Mouse (Mus musculus) spleen, adult 12 weeks (tissue): ENCODE results near the gene Tax1bp3.

ENCODE experiments used
- DNase-seq: peaks from one replicate; pipeline ENCODE4 v3.0.0; 2022; ENCODE audit warnings: low spot score

Gene Tax1bp3

DNA sequence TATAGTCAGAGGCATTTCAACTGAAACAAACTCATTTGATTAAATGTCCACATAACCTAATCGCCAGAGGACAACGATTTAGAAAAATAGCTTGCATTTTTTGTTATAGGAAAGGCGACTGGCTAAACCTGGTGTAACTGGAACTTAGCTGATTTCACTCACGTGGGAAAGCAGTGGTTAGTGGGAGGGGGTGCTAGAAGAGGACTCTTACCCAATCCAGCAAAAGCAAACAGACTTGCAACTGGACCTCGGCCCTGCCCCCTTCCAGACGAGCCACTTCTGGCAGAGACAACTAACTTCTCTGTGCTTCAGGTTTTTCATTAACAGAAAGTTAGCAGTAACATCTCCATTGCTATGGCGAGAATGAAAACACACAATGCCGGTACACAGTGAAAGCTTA lies 1.3 kb upstream of the Tax1bp3 start:
- DNase-seq, result no peak

GRCm38 (mm10) chr11:73176186-73176585 lies 697 bp upstream of the Tax1bp3 start:
- no peak for DNase-seq

GRCm38 (mm10) chr11:73177509-73177875 lies 609 bp downstream of the Tax1bp3 start:
- DNase-seq, result no peak

DNA sequence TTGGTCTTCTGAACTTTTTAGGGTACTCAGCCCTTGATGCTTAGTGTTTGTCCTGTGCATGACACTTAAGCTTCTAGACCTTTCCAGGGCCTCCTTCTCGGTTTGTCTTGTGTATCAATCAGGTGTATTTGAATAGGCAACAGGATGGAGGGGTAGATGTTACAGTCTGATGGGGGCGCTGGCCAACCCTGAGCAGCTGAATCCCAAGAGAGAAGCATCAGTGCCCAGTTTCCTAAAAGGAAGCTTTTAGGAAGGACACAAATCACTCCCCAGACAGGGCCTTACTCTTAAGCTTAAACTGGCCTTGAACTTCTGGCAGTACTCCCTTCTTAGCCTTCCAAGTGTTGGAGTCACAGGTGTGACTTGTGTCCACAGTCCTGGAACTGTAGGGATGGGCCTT lies 1.0 kb downstream of the Tax1bp3 start:
- DNase-seq, result no peak

DNA sequence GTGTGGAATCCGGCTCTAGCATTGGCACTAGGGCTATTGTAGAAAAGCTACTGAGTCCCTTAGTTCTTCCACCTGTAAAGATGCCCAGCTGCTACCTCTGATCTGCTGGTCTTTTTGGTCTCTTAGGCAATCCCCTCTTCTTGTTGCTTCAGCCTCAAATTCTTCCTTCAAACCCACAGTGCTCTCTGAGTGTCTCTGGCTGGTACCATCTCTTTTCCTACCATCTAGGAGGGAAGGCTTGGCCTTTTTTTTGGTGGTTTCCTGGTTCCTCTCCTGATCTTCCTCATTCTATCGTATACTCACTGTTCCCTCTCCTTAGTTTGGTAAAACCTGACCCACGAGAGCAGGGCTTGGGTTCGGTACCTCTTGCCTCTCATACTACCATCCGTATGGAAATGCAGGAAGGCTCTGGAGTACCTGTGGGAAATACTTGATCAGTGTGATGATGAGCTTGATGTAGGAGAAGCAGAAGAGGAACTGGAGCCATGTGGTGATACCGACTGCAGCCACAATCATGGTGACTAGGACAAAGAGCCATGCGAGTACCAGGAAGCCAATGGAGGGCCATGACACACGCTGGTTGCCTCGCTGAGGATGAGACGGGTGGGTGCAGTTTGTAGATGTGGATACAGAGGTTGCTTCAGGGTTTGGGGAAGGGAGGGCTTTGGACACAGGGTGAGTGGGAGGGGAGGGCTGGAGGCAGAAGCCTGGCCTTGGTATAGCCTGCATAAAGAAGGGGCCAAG lies 9.2 kb downstream of the Tax1bp3 start:
- DNase-seq, result no peak

GRCm38 (mm10) chr11:73187231-73187630 lies 10.3 kb downstream of the Tax1bp3 start:
- DNase-seq, result no peak

DNA sequence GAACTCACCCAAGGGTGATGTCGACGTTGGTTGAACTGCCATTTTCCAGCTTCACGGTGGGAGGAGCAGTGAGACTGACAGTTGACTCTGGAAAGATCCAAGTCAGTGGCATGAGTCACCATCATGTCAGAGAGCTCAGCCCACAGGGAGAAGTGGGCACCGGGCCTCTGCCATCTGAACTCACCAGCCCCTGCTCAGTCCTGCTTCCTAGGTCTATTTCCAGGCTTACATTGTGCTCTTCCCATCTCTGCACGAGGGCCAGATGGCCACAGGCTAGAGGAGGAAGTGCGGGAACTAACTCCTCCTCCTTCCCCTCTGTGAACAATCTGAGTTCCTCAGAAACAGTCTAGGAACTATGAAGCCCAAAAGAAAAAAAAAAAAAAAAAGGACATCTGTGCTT lies 16.2 kb downstream of the Tax1bp3 start:
- DNase-seq, result no peak

- no peak for DNase-seq
Observed at GRCm38 (mm10) chr11:73194444-73194843, 17.6 kb downstream of the Tax1bp3 start.

GRCm38 (mm10) chr11:73198190-73198589 lies 21.3 kb downstream of the Tax1bp3 start:
- no peak for DNase-seq

DNA sequence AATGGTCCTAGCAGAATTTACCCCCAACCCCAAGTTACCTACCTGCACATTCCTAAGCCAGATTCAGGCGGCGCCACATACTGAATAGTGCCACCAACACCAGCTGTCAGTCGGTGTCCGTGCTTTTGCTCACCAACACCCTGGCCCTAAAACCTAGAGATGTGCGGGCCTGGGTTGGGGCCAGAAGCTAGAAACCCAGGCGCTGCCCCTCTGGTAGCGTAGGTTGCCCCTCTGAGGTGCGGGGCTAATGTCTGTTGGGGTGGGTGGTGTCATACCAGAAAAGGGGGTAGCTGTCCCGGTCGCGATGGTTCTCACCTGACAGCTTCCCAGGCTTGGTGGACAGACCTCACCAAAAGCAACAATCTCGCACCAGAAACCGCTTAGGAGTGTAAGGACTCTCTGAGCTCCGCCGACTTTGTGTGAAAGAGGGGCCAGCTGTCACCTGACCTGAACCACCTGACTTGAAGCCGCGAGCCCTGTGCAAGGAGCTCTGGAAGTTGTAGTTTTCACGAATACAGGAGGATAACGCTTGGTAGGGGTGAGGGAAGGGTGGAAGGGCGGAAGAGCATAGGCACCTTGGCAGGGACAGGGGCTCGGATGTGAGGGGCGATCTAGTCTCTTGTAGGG lies 21.8 kb downstream of the Tax1bp3 start, which contains the start of gene Ctns:
Ctns (minus strand) TSS at position 440 of the 627 bp plus-strand sequence.
- no peak for DNase-seq

DNA sequence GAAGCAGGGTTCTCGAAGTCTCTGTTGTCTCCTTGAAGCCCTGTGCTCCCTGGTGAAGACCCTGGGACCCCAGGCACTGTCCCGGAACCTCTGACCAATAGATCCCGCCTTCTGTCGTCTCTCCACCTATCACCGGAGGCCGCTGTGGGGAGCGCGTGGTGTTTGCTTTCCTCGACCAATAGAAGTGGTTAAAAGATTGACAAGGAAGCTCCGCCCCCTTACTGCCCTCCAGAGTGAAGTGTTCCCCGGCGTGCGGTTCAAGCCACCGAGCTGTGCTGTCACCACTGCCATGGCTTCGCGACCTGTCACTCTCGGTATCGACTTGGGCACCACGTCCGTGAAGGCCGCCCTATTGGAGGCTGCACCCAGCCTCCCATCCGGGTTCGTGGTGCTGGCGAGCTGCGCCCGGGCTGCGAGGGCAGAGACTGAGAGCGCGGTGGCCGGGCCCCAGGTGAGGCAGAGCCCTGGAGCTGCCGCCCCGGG lies 22.4 kb downstream of the Tax1bp3 start, which contains the start of gene Shpk:
Shpk (plus strand) TSS at position 231 of the 483 bp plus-strand sequence.
- DNase-seq, result peak; percentile 89

DNA sequence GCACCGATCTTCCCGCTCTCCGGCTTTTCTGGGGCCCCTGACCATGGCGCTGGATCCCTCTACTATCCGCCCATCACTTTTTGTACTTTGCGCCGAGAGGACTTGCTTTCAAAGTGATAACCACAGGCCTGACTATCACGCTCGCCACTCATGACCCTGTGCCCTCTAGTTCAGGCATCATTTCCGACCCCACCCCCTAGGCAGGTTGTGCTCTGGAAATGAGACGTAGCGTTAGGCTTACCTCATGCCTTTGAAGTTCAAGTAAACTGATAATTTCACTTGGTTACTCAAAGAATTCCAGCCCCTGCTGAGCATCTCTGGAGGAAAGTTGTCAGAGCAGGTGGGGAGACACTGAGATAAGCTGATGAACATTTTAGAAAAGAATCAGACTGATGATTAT lies 23.0 kb downstream of the Tax1bp3 start:
- DNase-seq, result peak; percentile 33

- DNase-seq, result no peak
Observed at GRCm38 (mm10) chr11:73201021-73201420, 24.1 kb downstream of the Tax1bp3 start.

GRCm38 (mm10) chr11:73201597-73201996 lies 24.7 kb downstream of the Tax1bp3 start:
- DNase-seq, result no peak

DNA sequence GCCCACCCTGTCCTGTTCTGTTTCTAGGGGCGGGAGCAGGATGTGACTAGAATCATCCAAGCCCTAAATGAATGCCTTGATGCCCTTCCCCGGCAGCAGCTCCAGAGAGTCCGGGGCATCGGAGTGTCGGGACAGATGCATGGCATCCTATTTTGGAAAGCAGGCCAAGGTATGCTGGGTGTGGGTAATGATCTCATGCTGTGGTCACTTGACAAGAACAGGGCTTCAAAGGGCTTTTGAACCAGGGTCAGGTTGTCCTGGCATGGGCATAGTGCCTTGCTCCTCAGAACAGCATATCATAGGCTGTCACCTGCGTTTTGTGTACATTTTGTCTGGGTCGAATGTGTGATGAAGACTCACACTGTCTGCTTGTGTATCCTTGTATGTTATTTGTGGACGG lies 27.0 kb downstream of the Tax1bp3 start:
- DNase-seq, result no peak

DNA sequence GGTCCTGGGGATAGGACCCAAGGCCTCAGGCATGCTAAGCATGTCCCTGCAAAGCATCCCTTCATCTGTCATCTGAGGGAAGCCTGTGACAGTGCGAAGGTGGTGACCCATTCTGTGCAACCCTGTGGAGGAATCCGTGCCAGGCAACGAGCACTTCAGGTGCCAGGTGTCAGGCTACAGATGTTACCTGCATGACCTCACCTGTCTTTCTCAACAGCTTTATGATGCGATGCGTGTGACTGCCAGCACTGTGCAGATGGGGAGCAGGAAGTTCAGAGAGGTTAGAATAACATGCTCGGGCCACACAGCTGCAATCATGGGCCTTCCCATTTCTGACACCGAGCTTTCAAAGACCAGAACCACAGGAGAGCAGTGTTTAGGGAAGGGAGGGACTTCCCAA lies 28.3 kb downstream of the Tax1bp3 start:
- no peak for DNase-seq

- no peak for DNase-seq
Observed at GRCm38 (mm10) chr11:73207621-73208020, 30.7 kb downstream of the Tax1bp3 start.

DNA sequence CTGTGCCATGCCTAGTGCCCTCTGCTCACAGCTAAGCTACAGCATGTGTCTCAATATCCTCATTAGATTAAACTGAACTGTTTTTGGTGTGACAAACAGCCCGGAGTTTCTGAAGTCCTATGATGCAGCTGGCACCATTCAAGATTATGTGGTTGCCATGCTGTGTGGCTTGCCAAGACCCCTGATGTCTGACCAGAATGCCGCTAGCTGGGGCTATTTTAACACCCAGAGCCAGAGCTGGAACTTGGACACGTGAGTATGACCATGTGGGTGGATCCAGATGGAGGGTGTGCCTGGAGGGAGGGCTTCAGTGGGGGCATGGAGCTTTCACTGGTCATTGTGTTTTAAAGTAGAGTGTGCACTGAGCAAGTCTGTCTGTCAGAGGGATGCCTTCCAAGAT lies 37.1 kb downstream of the Tax1bp3 start:
- no peak for DNase-seq

DNA sequence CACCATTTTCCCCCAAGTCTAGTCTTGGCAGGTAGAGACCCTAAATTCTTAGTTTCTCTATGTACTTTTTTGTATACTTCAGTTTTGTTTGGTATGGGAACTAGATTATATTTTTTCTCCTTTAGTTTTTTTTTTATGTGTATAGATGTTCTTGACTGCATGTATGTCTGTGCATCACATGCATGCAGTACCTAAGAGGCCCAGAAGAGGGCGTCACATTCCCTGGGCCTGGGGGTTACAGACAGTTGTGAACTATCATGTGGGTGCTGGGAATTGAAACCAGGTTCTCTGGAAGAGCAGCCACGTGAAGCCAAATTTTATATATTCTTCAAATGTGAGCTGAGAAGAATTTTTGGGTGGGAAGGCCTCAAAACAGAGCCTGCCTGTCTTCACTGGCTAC lies 42.8 kb downstream of the Tax1bp3 start:
- DNase-seq, result no peak

DNA sequence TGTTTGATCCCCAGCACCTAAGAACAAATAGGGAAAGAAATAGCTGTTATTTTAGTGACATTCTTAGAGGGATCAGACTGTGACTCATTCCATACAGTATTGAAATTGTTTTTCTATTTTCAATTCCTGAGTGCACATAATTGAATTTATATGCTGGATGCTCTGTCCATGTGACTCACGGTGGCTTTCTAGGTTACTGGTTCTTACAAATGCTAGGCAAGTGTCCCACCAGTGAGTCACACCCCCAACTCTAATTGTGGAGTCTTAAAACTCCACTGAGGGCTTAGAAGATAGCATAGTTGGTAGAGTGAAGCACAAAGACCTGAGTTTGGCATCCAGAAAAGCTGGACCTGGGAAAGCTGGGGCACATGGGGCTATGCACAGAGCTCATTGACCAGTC lies 43.8 kb downstream of the Tax1bp3 start:
- DNase-seq, result no peak

GRCm38 (mm10) chr11:73222846-73223245 lies 46.0 kb downstream of the Tax1bp3 start:
- DNase-seq, result no peak

GRCm38 (mm10) chr11:73223966-73224365 lies 47.1 kb downstream of the Tax1bp3 start:
- DNase-seq, result no peak

DNA sequence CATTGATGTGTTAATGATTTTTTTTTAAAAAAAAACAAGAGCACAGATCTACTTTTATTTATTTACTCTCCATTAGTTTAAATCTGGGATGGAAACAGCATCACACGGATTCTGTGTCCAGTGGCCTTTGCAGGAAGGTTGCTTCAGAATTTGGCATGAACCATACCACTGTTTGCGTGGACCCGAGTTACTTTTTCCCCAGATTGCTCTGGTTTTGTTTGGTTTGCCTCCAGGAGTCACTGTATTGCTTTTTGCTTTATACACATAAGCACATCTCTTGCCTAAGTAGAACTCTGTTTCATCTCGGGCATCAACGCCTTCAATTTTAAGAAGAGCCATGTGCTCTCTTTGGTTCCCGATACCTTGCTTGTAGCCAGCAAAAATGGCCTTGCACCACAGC lies 49.0 kb downstream of the Tax1bp3 start:
- no peak for DNase-seq

- no peak for DNase-seq
Observed at GRCm38 (mm10) chr11:73228881-73229280, 52.0 kb downstream of the Tax1bp3 start.
